Mouse (Mus musculus) limb, embryonic 14.5 days (tissue): ENCODE data around the gene Slc39a1. TPM values are rescaled to one million over a fixed set of nuclear protein-coding genes. Genes with fewer than 3 reads are reported as not detected.
"Not testable (repeated sequence)": the region's sequence is repeated elsewhere in the genome, so short reads cannot be mapped to it uniquely, and the experiment has no call there.

Experiments
- ATAC-seq: fragments of 200-750 bp; cut with Nextera tagmentation; 2 replicates; pipeline ENCODE4 v1.8.0; 2017; ENCODE audit warnings: low read depth, moderate number of reproducible peaks, moderate TSS enrichment; ENCODE audit not compliant: low FRiP score
- DNase-seq: peaks from one replicate; pipeline ENCODE4 v3.0.0-alpha.2; 2015; ENCODE audit warnings: low spot score
- H3K27ac ChIP-seq: fragments of 300-500 bp; sonication (generic); replicated peaks from 2 replicates; pipeline ENCODE4 v1.5.1; 2014; ENCODE audit warnings: low read depth, mild to moderate bottlenecking, low read length, moderate library complexity, mixed read lengths
- H3K27me3 ChIP-seq: fragments of 300-500 bp; sonication (generic); 2 replicates; pipeline ENCODE4 v1.6.1; 2014; ENCODE audit warnings: low read length, mixed read lengths; ENCODE audit not compliant: control insufficient read depth, insufficient read depth
- H3K36me3 ChIP-seq: fragments of 300-500 bp; sonication (generic); 2 replicates; pipeline ENCODE4 v1.6.1; 2014; ENCODE audit warnings: mild to moderate bottlenecking, low read length, moderate library complexity, mixed read lengths; ENCODE audit not compliant: control insufficient read depth, insufficient read depth
- H3K4me1 ChIP-seq: fragments of 300-500 bp; sonication (generic); 2 replicates; pipeline ENCODE4 v1.6.1; 2014; ENCODE audit warnings: antibody characterized with exemption, low read length, mixed read lengths; ENCODE audit not compliant: control insufficient read depth, insufficient read depth
- H3K4me2 ChIP-seq: fragments of 300-500 bp; sonication (generic); replicated peaks from 2 replicates; pipeline ENCODE4 v1.6.1; 2014; ENCODE audit warnings: low read depth, mild to moderate bottlenecking, low read length, moderate library complexity; ENCODE audit not compliant: severe bottlenecking
- H3K4me3 ChIP-seq: fragments of 300-500 bp; sonication (generic); replicated peaks from 2 replicates; pipeline ENCODE4 v1.5.1; 2014; ENCODE audit warnings: low read length
- H3K9ac ChIP-seq: fragments of 300-500 bp; sonication (generic); 2 replicates; pipeline ENCODE4 v1.6.1; 2014; ENCODE audit warnings: mild to moderate bottlenecking, low read depth, low read length, moderate library complexity; ENCODE audit not compliant: severe bottlenecking
- H3K9me3 ChIP-seq: fragments of 300-500 bp; sonication (generic); 2 replicates; pipeline ENCODE4 v1.6.1; 2016; ENCODE audit warnings: low read length; ENCODE audit not compliant: control insufficient read depth
- POLR2A ChIP-seq: fragments of 200-500 bp; IDR thresholded peaks from 2 replicates; pipeline ENCODE4 v1.8.0; 2012; ENCODE audit warnings: inconsistent platforms, mild to moderate bottlenecking, moderate library complexity, borderline replicate concordance; ENCODE audit not compliant: insufficient read depth, insufficient read length; ENCODE audit errors: extremely low read depth
- WGBS: fragments of 180-500 bp; shearing (Covaris S2); extraction: QIAGEN DNeasy Blood & Tissue Kit; methylation state at CpG from one replicate; pipeline ENCODE4 v1.1.7; 2014; 5-methylcytosine and 5-hydroxymethylcytosine counted together
- polyA plus RNA-seq, 2 experiments: library from polyadenylated mRNA; depleted of rRNA in 1 of 2; stranded (reverse) in 1 of 2; unstranded in 1 of 2; fragments of >200 nt; fragmentation: Nextera tagmentation in 1 of 2; extraction: Ambion mirVana in 1 of 2; gene quantifications; 2 replicates each; pipeline versions ENCODE4 v1.2.1 to v1.2.3; 2012 to 2014

The Slc39a1 gene
- polyA plus RNA-seq, 2 experiments = 56.8 to 104 TPM

- DNase-seq (no peak), ATAC-seq (no peak)
- peaks cover 21% of the 10 kb centered on the region for H3K36me3 ChIP-seq
- WGBS = 85% methylated on average over 6 of the region's 6 CpGs
- no peak overlapping the region for H3K4me2 ChIP-seq
- H3K4me3 ChIP-seq = no peak overlapping the region
- H3K4me1 ChIP-seq = peaks cover 17% of the 10 kb centered on the region
- H3K27ac ChIP-seq = no peak overlapping the region
- no peaks in the 10 kb centered on the region for H3K27me3 ChIP-seq
- no peak overlapping the region for H3K9ac ChIP-seq
- TF ChIP-seq POLR2A = no peak
- H3K9me3 ChIP-seq = no peaks in the 10 kb centered on the region
Observed at GRCm38 (mm10) chr3:90250791-90251190, 2.8 kb downstream of the Slc39a1 start.

DNA sequence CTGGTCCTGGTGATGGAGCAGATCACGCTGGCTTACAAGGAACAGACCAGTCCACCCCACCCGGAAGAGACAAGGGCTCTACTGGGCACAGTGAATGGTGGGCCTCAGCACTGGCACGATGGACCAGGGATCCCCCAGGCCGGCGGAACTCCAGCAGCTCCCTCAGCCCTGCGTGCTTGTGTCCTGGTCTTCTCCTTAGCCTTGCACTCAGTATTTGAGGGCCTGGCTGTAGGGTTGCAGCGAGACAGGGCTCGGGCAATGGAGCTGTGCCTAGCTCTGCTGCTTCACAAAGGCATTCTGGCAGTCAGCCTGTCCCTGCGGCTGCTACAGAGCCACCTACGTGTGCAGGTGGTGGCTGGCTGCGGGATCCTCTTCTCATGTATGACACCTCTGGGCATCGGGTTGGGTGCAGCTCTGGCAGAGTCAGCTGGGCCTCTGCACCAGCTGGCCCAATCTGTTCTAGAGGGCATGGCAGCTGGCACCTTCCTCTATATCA, 3.8 kb downstream of the Slc39a1 start:
- not testable (repeated sequence) for H3K4me3 ChIP-seq

DNA sequence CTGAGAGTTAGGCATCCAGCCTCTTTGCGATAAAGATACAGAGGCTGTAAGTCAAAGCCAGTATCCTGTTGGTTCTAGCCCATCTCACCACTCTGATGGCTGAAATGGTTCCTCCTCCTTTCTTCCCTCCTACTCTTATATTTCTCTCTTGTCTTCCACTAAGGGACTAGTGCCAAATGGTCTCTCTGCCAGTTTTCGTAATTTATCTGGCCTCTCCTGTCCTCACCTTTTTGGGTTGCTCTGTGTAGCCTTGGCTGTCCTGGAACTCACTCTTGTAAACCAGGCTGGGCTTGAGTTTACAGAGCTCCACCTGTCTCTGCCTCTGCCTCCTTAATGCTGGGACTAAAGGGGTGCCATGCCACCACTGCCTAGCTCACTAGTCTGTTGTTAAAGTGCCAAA, 4.7 kb downstream of the Slc39a1 start:
- ATAC-seq, H3K27me3 ChIP-seq, H3K9me3 ChIP-seq, H3K4me2 ChIP-seq, DNase-seq, H3K4me3 ChIP-seq, H3K27ac ChIP-seq, H3K9ac ChIP-seq: not testable (repeated sequence)
- WGBS = 88% methylated on average over 2 of the region's 2 CpGs
- H3K4me1 ChIP-seq = peaks cover 14% of the 10 kb centered on the region
- H3K36me3 ChIP-seq = peaks cover 32% of the 10 kb centered on the region

More for the DNA sequence above, 3.8 kb downstream of the Slc39a1 start:
- peaks cover 23% of the 10 kb centered on the region for H3K36me3 ChIP-seq
- not testable (repeated sequence) for DNase-seq, H3K27ac ChIP-seq, H3K9me3 ChIP-seq, H3K9ac ChIP-seq, ATAC-seq, H3K27me3 ChIP-seq, H3K4me2 ChIP-seq
- H3K4me1 ChIP-seq = peaks cover 17% of the 10 kb centered on the region
- 95% methylated on average over 6 of the region's 12 CpGs for WGBS

DNA sequence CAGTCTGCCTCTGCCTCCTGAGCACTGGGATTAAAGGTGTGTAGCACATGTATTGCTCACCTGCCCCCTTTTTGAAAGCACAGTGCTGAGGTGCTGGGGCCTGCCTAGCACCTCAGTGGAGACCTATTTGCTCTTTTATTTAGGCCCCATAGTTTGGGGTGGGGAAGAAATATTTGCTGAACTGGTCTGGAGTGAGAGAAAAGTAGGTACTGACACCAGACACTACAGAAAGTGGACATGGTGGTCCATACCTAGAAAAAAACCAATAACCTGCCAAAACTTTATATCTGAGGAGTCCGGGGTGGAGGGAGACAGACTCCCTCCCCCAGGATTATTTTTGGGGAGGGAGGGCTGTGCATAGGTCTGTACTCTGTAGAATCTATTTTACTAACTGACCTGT, 5.2 kb downstream of the Slc39a1 start:
- DNase-seq, H3K27ac ChIP-seq, H3K9me3 ChIP-seq, H3K27me3 ChIP-seq, H3K4me3 ChIP-seq, H3K9ac ChIP-seq, ATAC-seq, H3K4me2 ChIP-seq: not testable (repeated sequence)
- Histone ChIP-seq H3K4me1 (peaks cover 13% of the 10 kb centered on the region), H3K36me3 (peaks cover 36% of the 10 kb centered on the region)
- WGBS = 75% methylated on average over 1 of the region's 1 CpGs

- TF ChIP-seq POLR2A = 0 out of 2 replicates have a peak, but pooled peaks have one; percentile 56
- Histone ChIP-seq H3K27ac (peak within 1 kb of the TSS; percentile 79), H3K4me3 (peak within 1 kb of the TSS; percentile 65), H3K36me3 (peaks cover 43% of the 10 kb centered on the region), H3K27me3 (no peaks in the 10 kb centered on the region), H3K9ac (peak within 1 kb of the TSS; percentile 83), H3K4me1 (peaks cover 9% of the 10 kb centered on the region), H3K4me2 (peak within 1 kb of the TSS; percentile 76), H3K9me3 (no peaks in the 10 kb centered on the region)
- ATAC-seq = peak; percentile 97
- 2% methylated on average over 36 of the region's 40 CpGs for WGBS
- peak; percentile 95 for DNase-seq
Observed at GRCm38 (mm10) chr3:90253653-90254418, 5.9 kb downstream of the Slc39a1 start, which contains the start of gene Crtc2. TSS of gene Crtc2 (plus strand) at chr3:90254163.
